Mouse (Mus musculus): ENCODE measurements around the gene Mis12. TPM values are rescaled to one million over a fixed set of nuclear protein-coding genes. Genes with fewer than 3 reads are reported as not detected.

Gene Mis12
- total and polyA plus RNA-seq, 3 experiments = 17.2 to 34.0 TPM; not detected in 1

GRCm38 (mm10) chr11:70973947-70974346 lies 45.5 kb upstream of the Mis12 start:
- Histone ChIP-seq H3K36me3 (ENCODE audit: control insufficient read depth in 1 of 2, insufficient read depth in 2 of 2, low read length in 2 of 2) (peaks cover 6 to 17% of the 10 kb centered on the region in 2 experiments), H3K4me1 (ENCODE audit: control insufficient read depth in 1 of 2, insufficient read depth in 2 of 2, low read length in 2 of 2) (peaks cover 0 to 7% of the 10 kb centered on the region in 2 experiments; a peak in 2 of 4 replicates), H3K79me2 (ENCODE audit: control insufficient read depth, insufficient read depth, low read length, poor library complexity) (peaks cover 14% of the 10 kb centered on the region), H3K9me3 (replicated peaks; ENCODE audit: insufficient read depth, low read length) (no peaks in the 10 kb centered on the region), H3K9ac (ENCODE audit: control insufficient read depth, low read depth, low read length, poor library complexity, severe bottlenecking) (no peak overlapping the region), H3K4me3 (ENCODE audit: control insufficient read depth in 1 of 2, insufficient read depth in 1 of 2, low read depth in 2 of 2, low read length in 2 of 2) (no peak overlapping the region), H3K27me3 (ENCODE audit: control insufficient read depth in 1 of 2, insufficient read depth in 2 of 2, low read length in 2 of 2) (no peaks in the 10 kb centered on the region), H3K27ac (ENCODE audit: control insufficient read depth, low read depth, low read length) (no peak overlapping the region)
- DNase-seq (ENCODE audit: low read depth, low spot score) = peak; percentile 74
- TF ChIP-seq MXI1 (IDR thresholded peaks at IDR 0.05; ENCODE audit: low read depth, low read length) (0 out of 2 replicates have a peak, but pooled peaks have one; percentile 38), UBTF (IDR thresholded peaks at IDR 0.05; ENCODE audit: borderline replicate concordance, insufficient read depth, low read depth, low read length) (no peak), MEF2A (IDR thresholded peaks at IDR 0.05; ENCODE audit: extremely low read depth, insufficient replicate concordance, low read depth, low read length, poor library complexity, severe bottlenecking) (no peak), SMC3 (IDR thresholded peaks at IDR 0.05; ENCODE audit: low read depth, low read length) (peak; percentile 64), ZC3H11A (IDR thresholded peaks at IDR 0.05; ENCODE audit: low read depth, low read length) (0 out of 2 replicates have a peak, but pooled peaks have one; percentile 5), HCFC1 (IDR thresholded peaks at IDR 0.05; ENCODE audit: low read depth, low read length) (0 out of 2 replicates have a peak, but pooled peaks have one; percentile 18), TBP (IDR thresholded peaks at IDR 0.05; ENCODE audit: low read depth, low read length) (no peak), ZNF384 (IDR thresholded peaks at IDR 0.05; ENCODE audit: low read depth, low read length) (no peak), RAD21 (IDR thresholded peaks at IDR 0.05; ENCODE audit: low read depth, low read length) (peak; percentile 24), CTCF (IDR thresholded peaks at IDR 0.05 in 2 of 3, conservative IDR thresholded peaks at IDR 0.05 in 1 of 3; ENCODE audit: control insufficient read depth in 1 of 3, insufficient read depth in 1 of 3, low read depth in 2 of 3, low read length in 3 of 3, poor library complexity in 1 of 3, severe bottlenecking in 1 of 3) (peak; percentile 29 to 60 (median 57)), TCF12 (IDR thresholded peaks at IDR 0.05; ENCODE audit: low read depth, low read length) (no peak), GATA1 (IDR thresholded peaks at IDR 0.05; ENCODE audit: low read depth, low read length) (no peak), USF1 (IDR thresholded peaks at IDR 0.05; ENCODE audit: low read depth, low read length) (no peak), TAL1 (IDR thresholded peaks at IDR 0.05; ENCODE audit: low read length) (no peak), E2F4 (IDR thresholded peaks at IDR 0.05; ENCODE audit: borderline replicate concordance, low read depth, low read length) (no peak), MYB (IDR thresholded peaks at IDR 0.05; ENCODE audit: low read depth, low read length) (no peak), MAX (IDR thresholded peaks at IDR 0.05; ENCODE audit: low read length) (peak; percentile 57), JUND (IDR thresholded peaks at IDR 0.05; ENCODE audit: low read depth, low read length) (no peak), MYC (IDR thresholded peaks at IDR 0.05; ENCODE audit: low read depth, low read length) (0 out of 2 replicates have a peak, but pooled peaks have one; percentile 52), ZMIZ1 (IDR thresholded peaks at IDR 0.05; ENCODE audit: low read depth, low read length) (no peak), NELFE (IDR thresholded peaks at IDR 0.05; ENCODE audit: low read depth, low read length) (no peak), ETS1 (IDR thresholded peaks at IDR 0.05; ENCODE audit: low read depth, low read length) (no peak), SIN3A (IDR thresholded peaks at IDR 0.05; ENCODE audit: low read length) (peak; percentile 47; the same call in 1 of the 2 replicates), POLR2AphosphoS5 (IDR thresholded peaks at IDR 0.05; ENCODE audit: borderline replicate concordance, low read depth, low read length) (no peak), POLR2A (IDR thresholded peaks at IDR 0.05; ENCODE audit: control insufficient read depth in 1 of 2, insufficient read depth in 1 of 2, low read depth in 1 of 2, low read length in 2 of 2, poor library complexity in 1 of 2) (no peak), MAZ (IDR thresholded peaks at IDR 0.05; ENCODE audit: low read depth, low read length) (no peak), USF2 (IDR thresholded peaks at IDR 0.05; ENCODE audit: borderline replicate concordance in 1 of 2, insufficient read depth in 1 of 2, low read depth in 1 of 2, low read length in 2 of 2) (no peak), KAT2A (conservative IDR thresholded peaks at IDR 0.05; ENCODE audit: low read depth, low read length) (no peak), BHLHE40 (IDR thresholded peaks at IDR 0.05; ENCODE audit: borderline replicate concordance, low read depth, low read length) (no peak), CHD1 (IDR thresholded peaks at IDR 0.05; ENCODE audit: low read depth, low read length) (no peak), POLR2AphosphoS2 (IDR thresholded peaks at IDR 0.05; ENCODE audit: low read length) (no peak), RCOR1 (IDR thresholded peaks at IDR 0.05; ENCODE audit: low read depth, low read length) (no peak), EP300 (IDR thresholded peaks at IDR 0.05; ENCODE audit: low read depth in 1 of 2, low read length in 2 of 2) (0 out of 4 replicates have a peak, but pooled peaks of 1 of the 2 experiments have one; percentile 5), ZKSCAN1 (IDR thresholded peaks at IDR 0.05; ENCODE audit: low read depth, low read length) (no peak)

Measured in MEL (cell line).